Mouse (Mus musculus) midbrain, embryonic 15.5 days (tissue): ENCODE results near the gene Tmem156. TPM values are rescaled to one million over a fixed set of nuclear protein-coding genes. Genes with fewer than 3 reads are reported as not detected.

Experiments used
- ATAC-seq: fragments of 200-750 bp; cut with Nextera tagmentation; replicated peaks from 2 replicates; pipeline ENCODE4 v1.8.0; 2017; ENCODE audit warnings: moderate TSS enrichment
- H3K27ac ChIP-seq: fragments of 300-500 bp; sonication (generic); 2 replicates; pipeline ENCODE4 v1.5.1; 2015; ENCODE audit warnings: mild to moderate bottlenecking, inconsistent platforms
- H3K27me3 ChIP-seq: fragments of 300-500 bp; sonication (generic); replicated peaks from 2 replicates; pipeline ENCODE4 v1.6.1; 2015; ENCODE audit warnings: inconsistent platforms
- H3K36me3 ChIP-seq: fragments of 300-500 bp; sonication (generic); replicated peaks from 2 replicates; pipeline ENCODE4 v1.6.1; 2015; ENCODE audit warnings: inconsistent platforms
- H3K4me1 ChIP-seq: fragments of 300-500 bp; sonication (generic); 2 replicates; pipeline ENCODE4 v1.6.1; 2015; ENCODE audit warnings: inconsistent platforms
- H3K4me2 ChIP-seq: fragments of 300-500 bp; sonication (generic); 2 replicates; pipeline ENCODE4 v1.6.1; 2015; ENCODE audit warnings: inconsistent platforms, mild to moderate bottlenecking, moderate library complexity
- H3K4me3 ChIP-seq: fragments of 300-500 bp; sonication (generic); 2 replicates; pipeline ENCODE4 v1.5.1; 2015; ENCODE audit warnings: mild to moderate bottlenecking, inconsistent platforms
- H3K9ac ChIP-seq: fragments of 300-500 bp; sonication (generic); 2 replicates; pipeline ENCODE4 v1.6.1; 2015; ENCODE audit warnings: mild to moderate bottlenecking, inconsistent platforms
- H3K9me3 ChIP-seq: fragments of 300-500 bp; sonication (generic); 2 replicates; pipeline ENCODE4 v1.6.1; 2016; ENCODE audit warnings: inconsistent platforms
- WGBS: fragments of 180-500 bp; shearing (Covaris S2); methylation state at CpG from one replicate; pipeline ENCODE4 v1.1.7; 2015; ENCODE audit warnings: mixed read lengths; 5-methylcytosine and 5-hydroxymethylcytosine counted together
- polyA plus RNA-seq: library from polyadenylated mRNA; unstranded; fragments of >200 nt; fragmentation: Nextera tagmentation; extraction: Ambion mirVana; gene quantifications from 2 replicates; pipeline ENCODE4 v1.2.1, GENCODE M21; 2015

The Tmem156 gene
- polyA plus RNA-seq, 1 experiment from 2014 or later, result 0.22 TPM

DNA sequence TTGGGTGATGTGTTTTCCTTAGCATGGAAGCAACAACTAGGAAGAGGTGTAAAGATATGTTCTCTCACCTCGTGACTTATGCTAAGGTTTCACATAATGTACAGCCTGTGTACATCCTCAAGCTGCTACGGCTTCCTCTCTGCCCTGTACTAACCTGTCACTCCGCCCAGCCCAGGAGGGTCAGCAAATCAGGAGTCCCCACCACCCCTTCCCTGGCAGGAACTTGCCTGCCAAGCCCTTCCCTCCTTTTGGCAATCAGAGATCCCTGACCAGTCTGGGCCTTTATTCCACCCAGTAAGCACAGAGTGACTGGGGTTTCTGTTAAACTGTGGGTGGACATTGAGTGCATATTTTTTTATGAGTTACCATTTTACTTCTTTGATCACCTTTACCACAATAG is 76.4 kb downstream of the Tmem156 start:
- no peak overlapping the region for H3K9ac ChIP-seq
- no peaks in the 10 kb centered on the region for H3K36me3 ChIP-seq
- no peak overlapping the region for H3K27ac ChIP-seq
- 93% methylated on average over 3 of the region's 3 CpGs for WGBS
- peaks cover 9% of the 10 kb centered on the region for H3K4me1 ChIP-seq
- no peak overlapping the region for H3K4me2 ChIP-seq
- no peaks in the 10 kb centered on the region for H3K27me3 ChIP-seq
- H3K4me3 ChIP-seq, result no peak overlapping the region
- H3K9me3 ChIP-seq, result no peaks in the 10 kb centered on the region
- ATAC-seq, result no peak

DNA sequence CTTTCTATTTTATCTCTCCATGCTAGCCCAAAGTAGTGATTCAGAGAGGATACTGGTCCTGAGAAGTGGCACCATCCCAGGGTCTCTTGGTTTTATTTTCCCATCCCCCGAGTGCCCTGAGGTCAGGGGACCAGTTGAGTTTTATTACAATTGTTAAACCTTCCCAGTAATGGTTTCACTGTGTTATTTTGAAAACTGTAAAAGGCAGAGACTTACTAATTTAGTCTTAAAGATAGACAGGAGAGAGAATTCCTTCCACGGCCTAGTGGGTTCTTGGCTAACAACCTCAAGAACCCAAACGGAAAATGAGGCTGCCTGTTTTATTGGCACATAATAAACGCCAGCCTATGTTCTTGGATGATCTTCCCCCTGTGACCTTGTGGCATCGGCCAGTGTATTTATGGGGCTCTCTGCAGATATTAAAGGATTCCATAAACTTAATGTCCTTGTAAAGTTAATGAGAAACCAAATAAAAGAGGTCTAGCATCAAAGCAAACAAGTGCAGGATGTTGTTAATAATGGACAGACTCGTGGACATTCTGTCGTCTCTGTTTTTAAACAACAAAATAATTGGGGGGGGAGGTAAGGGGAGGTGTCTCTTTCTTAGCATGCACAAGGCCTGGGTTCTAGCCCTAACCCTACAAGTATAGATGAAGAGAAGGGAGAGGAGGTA is 79.9 kb downstream of the Tmem156 start:
- H3K9ac ChIP-seq, result no peak overlapping the region
- peaks cover 7% of the 10 kb centered on the region; the same call in 1 of the 2 replicates for H3K4me1 ChIP-seq
- ATAC-seq, result no peak
- no peaks in the 10 kb centered on the region for H3K36me3 ChIP-seq
- no peaks in the 10 kb centered on the region for H3K27me3 ChIP-seq
- H3K9me3 ChIP-seq, result no peaks in the 10 kb centered on the region
- no peak overlapping the region for H3K4me3 ChIP-seq
- no peak overlapping the region for H3K4me2 ChIP-seq
- 86% methylated on average over 7 of the region's 7 CpGs for WGBS
- H3K27ac ChIP-seq, result no peak overlapping the region

DNA sequence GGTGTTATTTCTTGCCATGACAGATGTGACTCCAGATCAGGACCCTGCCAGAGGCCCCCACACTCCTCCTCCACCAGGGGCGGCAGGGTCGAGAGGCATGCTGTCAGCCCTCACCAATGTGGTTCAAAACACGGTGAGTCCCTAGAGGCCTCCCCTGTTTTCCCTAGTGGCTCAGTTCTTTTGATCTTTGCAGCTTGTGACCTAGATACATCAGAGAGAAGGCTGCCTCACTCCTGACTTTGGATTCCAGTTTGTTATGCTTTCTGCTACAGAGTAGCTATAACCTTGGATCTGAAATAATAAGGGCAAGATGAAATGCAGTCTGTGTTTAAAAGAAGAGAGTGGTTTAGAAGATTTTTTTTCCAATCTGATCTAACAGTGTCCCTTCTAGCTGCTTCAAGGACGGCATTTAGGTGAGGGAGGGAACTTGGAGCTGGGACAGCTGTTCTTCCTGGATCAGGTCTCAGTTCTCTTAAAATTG is 85.9 kb downstream of the Tmem156 start:
- Histone ChIP-seq H3K27me3 (no peaks in the 10 kb centered on the region), H3K36me3 (no peaks in the 10 kb centered on the region), H3K27ac (peak overlapping the region; percentile 32), H3K9me3 (no peaks in the 10 kb centered on the region), H3K4me2 (no peak overlapping the region), H3K4me1 (peaks cover 20% of the 10 kb centered on the region), H3K4me3 (no peak overlapping the region), H3K9ac (no peak overlapping the region)
- ATAC-seq, result peak; percentile 28; the same call in 1 of the 2 replicates
- WGBS, result 33% methylated on average over 4 of the region's 4 CpGs

DNA sequence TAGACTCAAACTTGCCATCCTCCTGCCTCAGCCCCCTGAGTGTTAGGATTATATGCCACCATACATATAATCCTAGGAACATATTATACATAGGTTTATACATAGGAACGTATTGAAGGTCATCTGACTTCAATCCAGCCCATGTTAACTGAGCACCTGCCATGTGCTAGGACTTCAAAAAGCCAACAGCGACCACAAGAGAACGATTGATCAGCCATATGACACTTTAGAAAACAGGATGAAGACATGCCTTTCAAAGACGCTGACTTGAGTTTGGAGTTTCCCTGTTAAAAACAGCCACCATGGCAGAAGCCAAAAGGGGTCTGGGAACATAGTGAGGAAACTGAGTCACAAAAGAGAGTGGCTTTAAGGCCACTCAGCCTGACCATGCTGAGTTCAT is 86.7 kb downstream of the Tmem156 start:
- Histone ChIP-seq H3K9ac (no peak overlapping the region), H3K9me3 (no peaks in the 10 kb centered on the region), H3K27me3 (no peaks in the 10 kb centered on the region), H3K4me3 (no peak overlapping the region), H3K4me1 (peaks cover 20% of the 10 kb centered on the region), H3K27ac (peak overlapping the region; percentile 32; the same call in 1 of the 2 replicates), H3K4me2 (no peak overlapping the region), H3K36me3 (no peaks in the 10 kb centered on the region)
- 87% methylated on average over 4 of the region's 4 CpGs for WGBS
- no peak for ATAC-seq

Other genes starting within 250 kb of the Tmem156 start
- 0.60 and 0.75 TPM in 2 replicates for gene Tlr1, start 158.6 kb downstream of the Tmem156 start, polyA plus RNA-seq
- 0.40 and 0.82 TPM in 2 replicates for gene Tlr6, start 132.0 kb downstream of the Tmem156 start, polyA plus RNA-seq
- gene Fam114a1, start 122.1 kb downstream of the Tmem156 start, polyA plus RNA-seq, result 7.5 and 8.3 TPM in 2 replicates
- gene Klhl5, start 15.4 kb upstream of the Tmem156 start, polyA plus RNA-seq, result 51.9 and 53.0 TPM in 2 replicates
- 12.7 and 15.2 TPM in 2 replicates for gene Wdr19, start 107.6 kb upstream of the Tmem156 start, polyA plus RNA-seq
- 25.9 and 27.1 TPM in 2 replicates for gene Rfc1, start 243.5 kb upstream of the Tmem156 start, polyA plus RNA-seq